Mouse (Mus musculus) T-cell, adult 2 months (primary cell): ENCODE results near the gene Atp6v0e.

ENCODE experiments used
- DNase-seq: peaks from one replicate; pipeline ENCODE4 v3.0.0; 2022; ENCODE audit warnings: low spot score

Atp6v0e gene

DNA sequence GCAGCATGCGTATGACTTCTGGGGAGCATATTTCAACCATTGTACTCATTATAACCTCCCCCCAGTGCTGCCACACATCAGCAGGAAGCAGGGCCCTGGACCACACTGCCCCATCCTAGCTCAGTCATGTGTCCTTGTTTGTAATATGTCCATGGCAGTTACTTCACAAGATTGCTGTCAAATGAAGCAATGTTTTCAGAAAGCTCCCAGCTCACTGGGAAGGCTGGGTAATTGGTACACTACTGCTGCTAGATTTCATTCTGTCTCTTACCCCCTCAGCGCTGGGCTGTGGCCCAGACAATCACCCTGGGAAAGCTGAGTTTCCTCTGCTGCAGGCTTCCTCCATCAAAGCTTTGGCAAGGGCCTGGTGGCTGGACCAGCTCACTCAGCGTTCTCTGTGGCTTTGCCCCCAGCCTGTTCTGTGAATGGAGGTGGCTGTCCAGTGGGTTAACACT, 22.7 kb upstream of the Atp6v0e start:
- DNase-seq, result no peak

DNA sequence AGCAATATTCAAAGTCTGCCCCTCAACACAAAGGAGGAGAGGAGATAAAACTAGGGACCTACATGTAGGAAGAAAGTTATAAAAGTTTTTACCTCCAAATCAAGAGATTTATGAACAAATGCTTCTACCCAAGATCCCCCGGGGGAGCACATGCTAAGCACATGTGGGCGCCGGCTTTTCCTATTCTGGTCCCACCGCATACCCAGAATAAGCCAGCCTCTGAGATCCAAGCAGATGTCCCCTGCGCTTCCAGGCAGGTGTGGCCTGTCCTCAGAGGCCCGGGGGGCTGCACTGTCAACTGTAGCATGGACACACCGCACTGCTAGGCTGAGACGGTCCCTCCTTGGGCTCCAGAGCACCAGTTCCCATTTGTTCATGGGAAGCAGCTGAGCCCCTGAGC, 19.6 kb upstream of the Atp6v0e start:
- no peak for DNase-seq

DNA sequence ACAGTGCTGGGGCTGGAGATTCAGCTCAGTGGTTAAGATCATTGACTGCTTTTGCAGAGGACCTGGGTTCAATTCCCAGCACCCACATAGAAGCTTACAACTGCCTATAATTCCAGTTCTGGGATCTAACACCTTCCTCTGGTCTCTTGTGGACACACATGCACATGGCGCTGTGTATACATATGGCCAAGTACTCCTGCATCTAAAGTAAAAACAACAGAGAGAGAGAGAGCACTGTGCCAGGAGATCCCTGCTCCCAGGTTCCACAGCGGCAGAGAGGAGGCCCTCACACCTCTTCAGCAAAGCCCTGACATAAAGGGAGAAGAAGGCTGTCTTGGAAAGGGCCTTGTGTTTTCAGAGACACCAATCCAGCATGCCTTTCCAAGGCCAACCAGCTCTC, 19.0 kb upstream of the Atp6v0e start:
- DNase-seq, result no peak

GRCm38 (mm10) chr17:26644509-26645410, 18.3 kb upstream of the Atp6v0e start:
- DNase-seq, result no peak

GRCm38 (mm10) chr17:26645411-26645854, 17.6 kb upstream of the Atp6v0e start:
- no peak for DNase-seq

GRCm38 (mm10) chr17:26647283-26647682, 15.7 kb upstream of the Atp6v0e start:
- no peak for DNase-seq

GRCm38 (mm10) chr17:26649565-26649964, 13.5 kb upstream of the Atp6v0e start:
- DNase-seq, result no peak

- DNase-seq, result no peak
These were observed 12.3 kb upstream of the Atp6v0e start for GRCm38 (mm10) chr17:26650451-26651363.

DNA sequence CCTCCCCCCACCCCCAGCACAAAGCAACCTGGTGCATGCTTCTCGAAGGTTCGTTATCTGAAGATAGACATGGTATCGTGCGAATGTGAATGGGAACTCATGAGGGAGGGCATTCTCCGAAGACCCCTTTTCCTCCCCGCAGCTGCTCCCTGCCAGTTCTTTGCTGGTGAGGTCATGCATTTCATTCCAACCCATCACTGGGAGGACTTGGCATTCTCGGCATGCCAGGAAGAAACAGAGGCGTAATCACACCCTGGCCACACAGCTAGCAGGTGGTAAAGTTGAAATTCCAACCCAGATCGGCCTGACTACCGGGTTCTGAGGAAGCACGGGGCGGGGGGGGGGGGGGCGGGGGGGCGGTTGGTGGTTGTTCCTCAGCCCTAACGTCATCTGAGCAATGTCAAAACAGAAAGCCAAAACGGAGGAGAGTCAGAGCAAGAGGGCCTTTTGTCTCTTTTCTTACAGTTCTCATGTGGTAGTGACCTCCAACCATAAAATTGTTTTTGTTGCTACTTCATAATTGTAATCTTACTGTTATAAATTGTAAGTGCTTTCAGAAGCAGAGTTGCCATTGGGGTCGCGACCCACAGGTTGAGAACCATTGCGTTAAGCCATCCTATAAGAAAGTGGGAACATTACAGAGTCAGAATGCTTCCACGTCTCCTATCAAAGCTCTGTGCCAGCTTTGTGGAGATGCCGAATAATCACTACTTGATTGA, 4.0 kb upstream of the Atp6v0e start:
- DNase-seq, result no peak

DNA sequence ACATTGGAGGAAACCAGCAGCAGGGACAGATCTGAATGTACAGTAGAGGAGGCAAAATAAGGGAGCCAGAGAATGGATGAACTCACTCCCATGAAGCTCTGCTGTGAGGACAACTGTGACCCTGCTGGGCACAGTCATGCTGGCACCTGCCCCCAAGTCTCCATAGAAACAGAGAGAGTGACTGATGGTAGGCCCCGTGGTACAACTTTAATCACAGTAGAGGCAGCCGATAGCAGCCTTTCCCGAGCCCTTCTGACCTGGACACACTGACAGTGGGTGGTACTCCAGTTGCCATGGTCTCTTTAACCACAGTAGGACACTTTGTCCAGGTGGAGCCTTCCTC, 3.5 kb upstream of the Atp6v0e start:
- DNase-seq, result no peak

DNA sequence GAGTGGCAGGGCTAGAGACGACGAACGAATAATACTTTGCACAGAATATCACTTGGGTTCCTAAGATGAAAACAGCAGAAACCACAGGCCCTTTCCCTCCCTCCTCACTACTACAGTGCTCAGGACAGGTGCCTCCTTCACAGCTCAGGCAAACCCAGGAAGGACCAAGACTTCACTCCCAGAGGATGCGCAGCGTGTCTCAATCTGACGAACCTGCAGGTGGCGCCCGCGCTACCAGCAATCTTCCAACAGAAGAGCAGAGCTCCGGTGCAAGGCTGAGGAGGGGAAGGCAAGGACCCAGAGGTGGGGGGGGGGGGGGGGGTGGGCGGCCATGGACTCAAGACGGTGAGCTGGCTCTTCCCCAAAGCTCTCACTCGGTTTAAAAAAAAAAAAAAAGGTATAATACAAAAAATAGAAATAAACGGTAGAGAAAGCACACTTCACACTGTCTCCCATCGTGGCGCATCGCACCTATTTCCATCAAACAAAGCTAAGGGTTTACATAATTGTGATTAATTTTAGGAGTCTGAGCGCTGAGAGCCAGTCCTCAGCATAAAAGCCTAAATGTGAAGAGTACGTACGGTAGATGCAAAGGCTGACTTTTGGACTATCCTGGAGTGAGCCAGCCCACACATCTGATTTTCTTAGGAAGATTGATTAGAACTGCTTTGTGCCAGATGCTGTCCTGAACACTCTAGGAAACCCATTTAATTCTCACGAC, 2.7 kb upstream of the Atp6v0e start:
- peak; percentile 72 for DNase-seq

DNA sequence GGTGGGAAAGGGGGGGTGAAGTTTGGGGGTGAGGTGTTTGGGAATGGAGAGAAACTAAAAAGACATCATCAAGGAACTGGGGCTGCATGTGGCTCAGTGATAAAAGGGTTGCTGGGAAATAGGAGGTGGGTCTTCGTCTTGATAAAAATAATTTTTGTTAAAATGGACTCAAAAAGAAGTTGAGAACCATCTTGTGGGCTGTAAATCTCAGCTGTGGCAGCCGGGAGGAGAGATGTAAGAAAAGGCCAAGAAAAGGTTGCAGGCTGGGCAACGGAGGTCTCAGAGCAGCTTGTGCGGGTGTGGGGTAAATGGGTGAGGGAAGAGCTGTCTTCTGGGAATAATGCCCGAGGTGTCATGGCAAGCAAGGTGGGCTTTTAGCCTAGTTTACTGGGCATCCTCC, 827 bp upstream of the Atp6v0e start:
- DNase-seq, result no peak

DNA sequence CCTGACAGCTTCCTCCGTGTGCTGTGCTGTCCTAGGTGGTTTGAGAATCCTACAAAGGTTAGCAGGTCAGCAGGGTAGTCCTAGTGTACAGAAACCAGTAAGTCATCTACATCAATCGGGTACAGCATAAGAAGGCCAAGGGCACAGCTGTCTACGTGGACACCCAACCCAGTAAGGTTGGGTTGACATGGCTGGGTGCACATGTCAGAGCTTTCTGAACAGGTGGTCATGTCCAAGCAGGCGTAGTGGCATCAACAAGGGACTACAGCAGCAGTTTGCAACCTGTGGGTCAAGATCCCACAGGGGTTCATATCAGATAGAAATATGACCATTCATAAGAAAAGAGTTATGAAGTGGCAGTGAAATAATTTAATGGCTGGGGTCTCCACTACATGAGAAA, 2.6 kb downstream of the Atp6v0e start:
- no peak for DNase-seq

- DNase-seq, result no peak
These were observed 8.2 kb downstream of the Atp6v0e start for GRCm38 (mm10) chr17:26671268-26671667.

DNA sequence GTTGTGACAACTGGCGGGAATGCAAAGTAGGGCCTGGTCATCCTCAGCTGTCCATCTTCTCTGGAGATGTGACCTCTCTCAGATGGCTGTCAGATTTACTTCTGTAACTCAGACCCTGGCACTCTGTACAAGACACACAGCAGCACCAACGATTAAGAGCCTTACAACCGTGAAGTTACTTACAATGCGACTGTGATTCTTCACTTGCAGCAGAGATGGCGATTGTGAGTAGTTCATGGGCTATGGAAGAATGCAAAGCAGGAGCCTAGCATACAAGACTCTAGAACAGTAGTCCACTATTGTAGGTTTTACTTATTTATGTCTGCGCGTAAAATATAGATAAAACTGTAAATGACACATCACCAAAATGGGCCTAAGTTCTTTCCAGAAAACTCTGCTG, 12.8 kb downstream of the Atp6v0e start:
- no peak for DNase-seq

DNA sequence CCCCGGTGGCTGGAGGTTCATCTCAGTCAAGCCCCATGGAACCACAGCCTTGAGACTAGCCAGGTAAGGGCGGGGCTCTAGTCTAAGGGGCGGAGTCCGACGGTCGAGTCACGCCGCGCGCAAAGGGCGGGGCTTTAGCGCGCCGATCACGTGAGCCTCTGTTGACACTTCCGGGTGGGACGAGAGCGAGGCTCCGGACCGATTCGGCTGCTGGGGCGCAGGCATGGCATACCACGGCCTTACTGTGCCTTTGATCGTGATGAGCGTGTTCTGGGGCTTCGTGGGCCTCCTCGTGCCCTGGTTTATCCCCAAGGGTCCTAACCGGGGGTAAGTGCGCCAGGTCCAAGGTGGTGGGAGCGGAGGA, 13.2 kb downstream of the Atp6v0e start:
- peak; percentile 93 for DNase-seq

- peak; percentile 60 for DNase-seq
These were observed 13.8 kb downstream of the Atp6v0e start for GRCm38 (mm10) chr17:26676616-26677376.

DNA sequence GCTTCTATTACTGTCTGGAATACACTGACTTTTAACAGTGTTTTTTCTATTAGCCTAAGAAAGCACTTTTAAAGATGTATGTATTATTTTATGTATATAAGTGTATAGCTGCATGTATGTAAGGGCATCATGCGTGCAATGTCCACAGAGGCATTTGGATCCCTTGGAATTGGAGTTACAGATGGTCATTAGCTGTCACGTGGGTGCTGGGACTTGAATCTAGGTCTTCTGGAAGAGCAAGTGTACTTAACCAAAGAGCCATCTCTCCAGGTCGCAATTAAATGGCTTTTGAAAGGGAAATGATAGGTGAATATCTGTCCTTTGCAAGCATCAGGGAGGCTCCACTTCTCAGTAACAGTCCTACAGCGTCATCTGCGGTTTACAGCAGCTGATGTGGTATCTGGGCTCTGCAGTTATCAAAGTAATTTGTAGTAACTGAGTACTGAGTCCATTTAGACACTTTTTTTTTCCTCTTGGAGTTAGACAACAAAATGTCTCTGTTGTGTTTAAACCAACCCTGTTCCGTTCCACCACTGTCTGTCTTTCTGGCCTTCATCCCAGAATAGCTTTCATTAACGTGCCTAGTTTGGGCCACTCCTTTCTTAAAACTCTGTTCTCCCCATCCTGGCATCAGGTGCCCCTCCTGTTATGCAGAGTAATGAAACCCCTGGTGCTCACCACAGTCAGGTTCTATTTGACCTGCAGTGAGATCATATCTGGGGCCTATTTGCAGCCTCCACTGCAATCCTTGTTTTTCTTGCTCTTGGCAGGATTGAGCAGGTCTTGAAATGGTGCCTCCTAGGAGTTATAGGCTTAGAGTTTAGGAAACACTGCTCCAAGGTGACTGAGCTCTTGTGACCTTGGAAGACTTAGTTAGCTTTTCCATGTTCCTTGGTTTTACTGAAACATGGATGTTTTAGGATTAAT, 14.9 kb downstream of the Atp6v0e start:
- peak; percentile 19 for DNase-seq

GRCm38 (mm10) chr17:26681276-26681675, 18.2 kb downstream of the Atp6v0e start:
- DNase-seq, result no peak
